Mouse (Mus musculus): ENCODE results near the gene Phpt1.

Gene Phpt1

DNA sequence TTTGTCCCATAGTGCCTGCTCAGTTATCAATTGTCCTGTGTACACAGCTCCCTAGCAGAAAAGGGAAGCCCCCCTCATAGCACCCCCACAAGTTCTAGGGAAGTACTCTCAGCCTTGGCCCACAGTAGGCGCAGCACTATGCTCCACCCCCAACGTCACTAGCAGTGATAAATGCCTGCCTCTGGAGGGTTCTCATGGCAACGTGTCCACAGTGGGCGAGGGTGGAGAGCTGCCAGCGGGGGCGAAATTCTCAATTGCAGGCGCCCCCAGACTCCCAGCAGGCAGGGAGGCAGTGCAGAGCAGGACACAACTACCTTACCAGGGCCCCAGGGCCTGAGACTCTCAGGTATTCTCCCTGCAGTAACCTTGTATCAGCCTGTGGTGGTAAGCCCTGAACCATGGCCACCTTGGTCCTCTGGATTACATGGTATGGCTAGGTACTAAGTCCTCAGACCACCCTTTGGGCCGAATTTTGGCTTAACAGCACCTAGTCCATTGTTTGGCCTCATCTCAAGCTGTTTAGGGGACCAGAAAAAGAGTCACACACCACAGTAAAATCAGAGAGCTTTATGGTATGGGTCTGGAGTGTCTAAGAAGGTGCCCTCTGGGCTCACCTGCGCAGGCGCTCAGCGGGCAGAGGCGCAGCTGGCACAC is 7.6 kb upstream of the Phpt1 start:
- no peak for DNase-seq

DNA sequence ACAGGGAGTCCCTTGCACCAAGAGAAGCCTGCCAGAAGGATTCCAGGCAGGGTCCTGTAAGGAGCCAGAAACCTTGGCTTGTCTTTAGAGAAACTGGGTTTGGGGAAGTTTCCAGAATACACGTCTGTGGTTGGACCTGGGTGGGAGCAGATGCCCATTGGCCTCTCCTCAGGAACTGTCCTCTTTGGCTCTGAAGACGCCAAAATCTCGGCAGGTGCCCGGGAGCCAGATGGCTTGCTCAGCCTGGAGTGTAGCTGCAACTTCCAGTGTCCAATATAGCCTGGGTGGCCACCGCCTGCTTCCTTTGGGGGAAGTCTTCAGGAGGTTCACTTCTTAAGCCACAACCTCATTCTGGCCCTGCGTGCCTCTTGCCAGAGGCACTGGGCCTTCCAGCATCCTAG is 6.9 kb upstream of the Phpt1 start:
- no peak for DNase-seq

DNA sequence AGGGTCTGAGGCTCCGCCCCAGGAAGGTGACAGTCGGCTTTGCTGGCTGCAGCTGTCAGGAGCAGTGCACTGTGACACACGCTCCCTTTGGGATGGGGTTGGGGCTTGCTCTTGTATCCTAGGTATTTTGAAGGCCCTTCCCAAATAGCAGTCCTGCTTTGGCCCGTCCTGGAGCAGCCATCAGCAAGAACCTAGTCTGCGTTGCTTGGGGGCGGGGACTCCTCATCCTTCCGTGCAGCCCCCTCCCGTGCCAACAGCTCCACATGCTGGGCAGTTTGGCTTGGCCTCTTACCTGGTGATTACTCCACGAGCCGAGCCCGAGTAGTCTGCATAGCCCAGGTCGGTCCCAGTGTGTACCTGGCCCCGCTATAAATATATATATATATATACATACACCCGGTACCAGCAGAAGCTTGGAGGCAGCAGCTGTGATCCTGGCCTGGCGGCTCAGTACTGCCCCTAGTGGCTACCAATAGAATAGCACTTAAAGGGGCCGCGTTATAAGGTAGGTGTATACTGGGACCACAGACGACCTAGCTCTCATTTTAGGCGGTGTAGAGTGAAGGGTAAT is 6.4 kb upstream of the Phpt1 start, which contains the start of gene Ajm1:
TSS of gene Ajm1 (minus strand) at position 464 of the 571 bp plus-strand sequence.
- DNase-seq: peak; percentile 65

DNA sequence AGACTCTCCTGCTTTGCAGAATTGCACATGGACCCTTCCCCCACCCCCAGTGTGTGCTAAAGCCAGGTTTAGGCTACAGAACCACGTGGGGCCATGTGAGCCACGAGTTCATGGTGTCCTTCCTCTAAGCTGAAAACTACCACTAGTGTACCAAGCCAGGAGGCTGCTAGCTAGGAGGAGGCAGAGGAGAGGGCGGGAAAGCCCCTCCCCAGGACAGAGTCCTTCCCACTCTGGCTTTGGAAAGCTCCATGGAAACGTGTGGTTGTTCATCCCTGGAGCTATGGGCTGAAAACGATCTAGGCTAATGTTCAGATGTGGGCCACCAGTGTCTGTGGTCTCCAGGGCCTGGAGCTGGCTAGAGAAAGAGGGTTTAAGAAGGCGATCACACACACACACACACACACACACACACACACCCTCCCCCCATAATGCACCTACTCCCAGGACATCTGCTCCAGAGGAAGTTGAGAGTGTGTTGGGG is 5.6 kb upstream of the Phpt1 start:
- DNase-seq: no peak

DNA sequence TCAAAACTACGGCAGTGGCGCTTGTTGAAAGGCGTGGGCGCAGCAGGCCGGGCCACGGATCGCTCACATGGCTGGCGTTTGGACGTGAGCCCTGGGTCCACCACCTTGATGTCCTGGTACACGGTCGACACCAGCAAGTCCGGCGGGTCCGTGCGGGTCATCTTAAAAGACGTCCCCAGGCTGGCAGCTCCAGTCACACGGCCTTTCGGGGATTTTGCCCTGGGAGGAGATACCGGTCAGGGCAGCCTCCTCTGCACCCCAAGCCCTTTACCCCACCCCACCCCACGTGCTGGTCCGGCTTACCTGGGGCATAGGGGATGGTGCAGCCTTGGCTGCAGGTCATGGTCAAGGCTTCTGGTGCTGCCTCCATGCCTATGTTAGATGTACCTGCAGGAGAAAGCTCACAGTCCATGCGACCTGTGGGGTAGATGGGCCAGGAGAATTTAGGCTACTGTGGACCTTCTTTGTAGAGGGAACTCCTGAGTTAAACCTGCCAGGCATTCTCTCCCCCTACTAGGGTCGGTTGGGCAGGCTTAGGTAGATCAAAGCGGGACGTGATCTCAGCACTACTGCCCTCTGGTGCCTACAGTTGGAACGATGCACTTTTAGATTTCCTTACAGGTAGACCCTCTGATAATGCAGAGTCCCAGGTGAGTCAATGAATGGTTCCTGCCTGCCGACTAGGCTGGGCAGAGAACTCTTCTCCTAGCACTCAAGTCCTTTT is 4.9 kb upstream of the Phpt1 start:
- peak; percentile 60 for DNase-seq

DNA sequence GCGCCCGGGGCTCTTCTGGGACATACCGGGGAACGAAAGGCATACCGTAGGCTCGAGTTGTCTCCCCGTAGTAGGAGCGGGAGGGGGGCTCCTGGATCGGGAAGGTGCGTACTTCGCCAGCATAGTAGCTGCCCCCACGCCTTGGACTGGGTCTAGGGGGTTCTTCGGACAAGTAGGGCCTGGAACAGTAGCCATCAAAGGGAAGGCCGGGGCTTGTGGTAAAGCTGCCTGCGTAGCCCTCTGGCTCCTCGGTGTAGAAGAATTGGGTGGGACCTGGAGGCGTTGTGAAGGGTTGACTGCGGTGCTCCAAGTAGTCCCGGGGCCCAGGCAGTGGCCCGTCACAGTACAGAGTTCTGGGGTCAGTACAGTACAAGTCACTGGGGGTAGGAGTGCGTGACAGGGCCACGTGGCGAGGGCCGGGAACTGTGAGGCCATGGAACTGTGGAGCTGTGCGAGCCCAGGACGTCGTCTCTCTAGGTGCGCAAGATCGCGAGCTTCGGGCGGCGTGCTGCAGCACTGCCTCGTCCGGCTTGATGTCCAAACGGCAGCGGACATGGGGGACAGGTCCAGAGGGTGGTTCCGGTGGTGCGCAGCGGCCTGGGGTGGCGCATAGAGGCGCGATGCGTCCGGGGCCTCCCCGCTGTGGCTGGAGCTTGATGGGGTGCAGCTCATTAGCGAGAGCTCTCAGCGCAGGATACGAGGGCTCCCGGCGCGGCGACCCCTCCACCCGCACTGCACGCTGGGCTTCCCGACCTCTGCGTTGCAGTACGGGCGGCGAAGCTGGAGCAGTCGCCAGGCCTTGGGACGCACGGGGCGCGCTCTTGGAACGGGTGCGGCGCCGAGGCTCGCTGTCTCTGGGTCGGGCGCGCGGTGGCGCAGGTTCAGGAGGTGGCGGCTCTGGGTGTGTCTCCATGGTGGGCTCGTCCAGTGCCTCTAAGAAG is 4.0 kb upstream of the Phpt1 start:
- no peak for DNase-seq

DNA sequence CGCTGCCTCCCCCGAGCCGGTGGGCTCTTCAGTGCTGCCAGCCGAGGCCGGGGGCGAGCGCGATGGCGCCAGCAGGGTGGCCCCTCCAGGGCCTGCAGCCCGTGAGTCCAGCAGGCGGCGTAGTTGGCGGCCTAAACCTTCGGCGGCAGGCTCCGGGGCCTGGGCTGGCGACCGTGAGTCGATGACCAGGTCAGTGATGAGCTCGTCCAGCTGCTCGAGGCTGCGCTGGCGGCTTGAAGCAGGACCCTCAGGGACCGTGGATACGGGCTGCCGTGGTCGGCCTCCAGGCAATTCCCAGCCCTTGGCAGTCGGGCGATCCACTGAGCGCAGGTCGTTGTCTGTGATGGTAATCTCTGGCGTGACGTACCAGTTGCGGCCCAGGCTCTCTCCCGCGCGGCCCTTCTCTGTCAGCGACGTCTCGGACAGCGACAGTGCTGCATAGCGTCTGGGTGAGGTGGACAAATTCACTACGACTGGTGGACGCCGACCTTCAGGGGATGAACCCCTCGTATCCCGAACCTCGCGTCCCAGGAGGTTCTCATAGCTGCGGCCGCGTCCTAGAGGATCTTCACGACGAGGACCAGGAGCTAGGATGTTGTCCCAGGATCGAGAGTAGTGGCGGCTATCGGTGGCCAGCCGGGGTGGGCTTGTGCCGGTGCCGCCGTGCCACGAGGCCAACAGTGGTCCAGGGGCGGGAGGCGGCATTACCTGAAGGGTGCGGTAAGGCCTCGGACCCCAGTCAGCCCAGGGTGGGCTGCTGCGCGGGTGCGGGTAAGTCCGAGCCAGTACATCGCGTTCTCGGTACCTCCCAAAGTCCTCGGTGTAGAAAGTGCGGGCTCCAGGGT is 3.1 kb upstream of the Phpt1 start:
- DNase-seq: no peak

DNA sequence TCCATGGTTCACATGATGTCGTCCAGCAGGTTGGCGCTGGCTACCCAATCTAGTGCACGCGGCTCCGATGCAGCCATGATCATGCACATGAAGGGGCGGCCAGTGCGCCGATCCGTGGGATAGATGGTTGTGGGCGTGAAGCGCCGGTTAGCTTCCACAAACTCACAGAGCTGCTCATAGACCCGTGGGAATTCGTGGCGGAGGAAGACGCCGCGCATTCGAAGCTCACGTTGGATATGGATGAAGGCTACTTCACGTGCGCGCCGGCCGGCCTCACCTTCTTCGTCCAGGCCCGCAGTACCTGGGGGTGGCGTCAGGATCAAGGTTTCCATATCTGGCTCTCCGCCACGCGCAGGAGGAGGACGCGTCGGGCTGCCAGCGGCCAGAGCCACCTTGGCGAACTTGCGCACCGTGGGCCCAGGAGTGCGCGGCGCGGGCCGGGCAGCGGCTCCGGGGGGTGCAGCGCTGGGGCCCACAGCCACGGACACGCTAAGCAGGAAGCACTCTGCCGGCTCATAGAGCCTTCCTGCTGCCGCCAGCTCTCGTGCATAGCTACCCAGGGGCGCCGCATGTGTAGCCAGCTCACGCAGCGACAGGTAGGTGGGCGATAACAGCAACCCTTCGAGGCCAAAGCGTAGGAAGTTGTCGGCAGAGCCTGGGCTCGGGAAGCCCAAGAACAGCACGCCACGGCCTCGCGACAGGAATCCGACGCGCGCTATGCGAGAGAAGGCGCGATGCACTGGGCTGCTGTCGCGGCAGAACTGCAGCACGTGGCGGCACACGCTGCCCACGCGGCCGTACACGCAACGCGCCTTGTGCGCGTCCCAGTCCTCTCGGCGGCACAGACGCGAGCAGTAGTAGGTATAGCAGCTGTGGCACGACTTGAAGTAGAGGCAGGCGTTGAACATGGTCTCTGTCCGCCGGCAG is 2.2 kb upstream of the Phpt1 start:
- DNase-seq: no peak

DNA sequence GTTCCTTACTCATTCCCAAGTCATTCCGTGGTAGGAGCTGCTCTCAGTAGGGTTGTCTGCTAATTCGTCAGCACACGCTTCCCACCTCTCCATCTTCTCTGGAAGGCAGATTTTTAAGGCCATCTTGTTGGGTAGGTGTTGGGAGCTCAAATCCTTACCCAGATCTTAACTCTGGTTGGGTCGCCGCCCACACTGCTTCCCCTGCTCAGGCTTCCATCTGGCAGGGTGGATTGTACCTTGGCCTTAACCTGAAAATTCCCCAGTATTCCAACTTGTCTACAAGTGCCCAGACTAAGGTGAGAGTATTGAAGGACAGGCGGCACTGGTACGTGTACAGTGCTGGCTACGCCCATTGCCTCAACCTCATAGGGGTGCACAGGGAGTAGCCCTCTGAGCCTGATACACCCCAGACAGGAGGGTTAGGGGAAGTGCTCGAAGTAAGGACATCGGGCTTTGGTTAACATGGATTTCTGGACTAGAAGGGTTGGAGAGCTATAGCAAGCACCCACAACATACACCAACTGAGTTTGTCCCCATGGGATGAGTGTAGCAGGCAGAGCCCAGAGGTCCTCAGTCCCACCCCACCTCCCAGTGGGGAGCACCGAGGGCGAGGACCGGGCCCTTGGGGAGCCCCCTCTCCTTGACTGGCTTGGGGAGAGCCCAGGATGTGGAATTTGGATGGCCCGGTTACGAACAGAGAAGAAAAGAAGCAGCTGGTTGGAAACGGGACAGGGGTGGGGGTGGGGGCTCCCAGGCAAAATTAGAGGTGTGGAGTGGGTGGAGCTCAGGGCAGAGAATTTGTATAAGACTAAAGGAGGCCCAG is 1.2 kb upstream of the Phpt1 start:
- DNase-seq: no peak

DNA sequence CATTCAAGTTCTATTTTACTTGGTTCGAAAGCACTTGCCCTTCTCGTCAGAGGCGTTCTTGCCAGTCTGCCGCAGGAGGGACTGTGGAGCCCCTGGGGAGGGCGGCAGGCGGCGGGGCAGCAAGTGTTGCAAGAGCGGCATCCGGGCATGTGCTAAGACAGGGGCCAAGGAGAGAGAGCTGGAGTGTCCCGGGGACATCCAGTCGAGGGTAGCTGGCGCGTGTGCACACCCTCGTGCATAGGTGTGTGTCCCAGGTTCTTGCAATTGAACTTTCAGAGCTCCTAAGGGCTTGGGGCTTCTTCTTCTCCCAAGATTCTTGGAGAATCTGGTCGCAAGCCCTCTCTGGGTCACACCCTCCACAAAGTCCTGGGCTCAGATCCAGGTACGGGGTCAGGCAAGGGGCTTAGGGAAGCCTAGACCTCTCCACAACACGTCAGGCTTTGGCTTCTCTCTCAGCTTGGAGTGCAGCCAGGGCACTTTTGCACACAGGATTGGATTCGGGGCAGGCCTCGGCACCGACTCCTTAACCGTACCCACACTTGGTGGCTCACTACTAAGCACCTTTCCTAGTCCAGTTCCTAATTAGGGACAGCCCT is 506 bp upstream of the Phpt1 start:
- peak; percentile 48 for DNase-seq

DNA sequence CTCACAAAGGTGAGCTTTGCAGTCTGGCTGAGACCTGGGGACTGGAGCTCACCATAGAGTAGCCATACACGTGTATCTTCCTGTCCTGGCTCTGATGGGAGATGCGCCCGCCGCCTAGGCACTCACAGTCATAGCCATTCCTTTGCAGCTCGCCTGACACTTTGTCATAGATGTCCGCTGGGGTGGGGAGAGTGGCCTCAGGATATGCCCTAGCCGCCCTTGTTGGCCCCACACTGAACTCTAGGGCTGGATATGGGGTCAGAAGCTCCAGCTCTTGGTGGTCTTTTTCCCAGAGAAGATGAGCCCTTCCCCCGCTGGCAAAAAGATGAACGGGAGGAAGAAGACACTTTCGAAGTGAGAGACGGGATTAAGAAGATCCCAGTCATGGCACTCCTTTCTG is 888 bp downstream of the Phpt1 start:
- no peak for DNase-seq

DNA sequence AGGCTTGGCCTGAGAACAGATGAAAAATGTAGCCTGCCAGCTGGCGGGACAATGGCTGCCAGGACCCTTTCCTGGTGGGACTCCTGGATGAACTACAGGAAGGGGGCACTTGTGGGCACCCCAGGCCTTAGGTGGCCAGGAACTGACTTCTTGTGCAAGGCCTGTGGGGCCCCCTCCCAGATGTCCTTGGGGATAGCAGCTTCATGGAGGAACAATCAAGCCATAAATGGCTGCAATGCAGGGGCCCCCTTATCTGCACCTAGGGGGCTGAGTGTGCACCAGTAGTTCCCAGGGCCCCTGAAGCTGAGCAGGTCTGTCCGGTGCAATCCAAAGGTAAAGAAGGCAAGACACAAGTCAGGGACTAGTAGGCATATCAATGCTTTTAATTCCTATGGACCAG is 2.0 kb downstream of the Phpt1 start:
- no peak for DNase-seq

DNA sequence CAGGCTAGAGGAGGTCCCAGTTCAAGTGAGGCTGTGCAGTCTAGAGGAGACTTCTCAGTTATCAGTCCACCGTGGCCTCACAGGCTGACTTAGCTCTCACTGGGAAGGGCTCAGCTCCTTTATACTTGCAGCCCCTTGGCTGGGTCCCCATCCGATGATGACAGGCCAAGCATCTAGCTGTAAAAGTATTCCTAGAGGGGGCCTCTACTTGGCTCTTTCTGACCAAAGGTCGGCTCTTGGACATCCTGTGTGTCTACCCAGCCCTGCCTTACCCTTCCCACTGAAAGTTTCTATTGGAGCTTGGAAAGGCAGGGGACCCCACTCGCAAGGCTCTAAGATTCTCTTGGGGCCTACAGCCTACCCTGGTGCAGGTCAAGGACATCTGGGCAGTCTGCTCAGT is 3.8 kb downstream of the Phpt1 start:
- no peak for DNase-seq

DNA sequence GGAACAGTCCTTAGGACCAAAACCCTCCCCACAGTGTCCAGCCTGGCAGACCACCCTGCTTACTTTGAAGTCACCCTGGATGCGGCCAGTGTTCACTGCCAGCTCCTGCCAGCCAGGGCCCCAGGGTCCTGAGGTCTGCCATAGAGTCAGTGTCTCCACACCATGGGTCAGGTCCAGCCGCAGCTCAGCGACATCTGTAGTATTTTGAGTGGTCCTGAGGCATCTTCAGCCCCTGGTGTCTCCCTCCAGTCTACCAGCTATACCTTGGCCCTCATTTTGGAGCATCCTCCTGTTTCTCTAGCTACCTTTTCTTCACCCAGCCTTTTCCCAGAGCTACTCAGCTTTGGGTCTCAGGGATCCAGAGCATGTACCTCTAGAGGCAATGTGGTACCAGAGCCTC is 5.7 kb downstream of the Phpt1 start:
- DNase-seq: no peak

DNA sequence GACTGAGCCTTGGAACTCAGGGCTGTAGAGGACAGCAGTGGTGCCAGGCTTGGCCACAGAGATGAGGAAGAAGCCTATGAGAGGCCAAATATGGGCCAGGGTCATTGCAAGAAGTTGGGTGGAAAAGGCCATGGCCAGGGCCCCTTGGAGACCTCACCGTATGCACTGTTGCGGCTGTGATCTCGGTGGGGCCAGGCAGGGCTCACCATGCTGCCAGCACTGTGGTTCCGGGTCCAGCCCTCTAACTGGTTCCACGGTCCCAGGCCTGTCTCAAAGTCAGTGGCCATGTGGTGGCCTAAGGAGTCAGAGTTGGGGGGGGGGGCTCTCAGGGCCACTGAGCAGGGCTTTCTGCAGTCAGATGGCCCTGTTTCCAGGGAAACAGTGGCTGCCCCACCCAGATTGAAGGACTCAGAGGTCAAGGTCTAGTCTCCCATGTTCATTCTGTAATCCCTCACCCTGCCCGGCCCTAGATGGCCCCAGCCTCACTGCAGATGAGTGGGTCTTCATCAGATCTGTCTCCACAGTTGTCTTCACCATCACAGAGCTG is 6.5 kb downstream of the Phpt1 start:
- DNase-seq: no peak

DNA sequence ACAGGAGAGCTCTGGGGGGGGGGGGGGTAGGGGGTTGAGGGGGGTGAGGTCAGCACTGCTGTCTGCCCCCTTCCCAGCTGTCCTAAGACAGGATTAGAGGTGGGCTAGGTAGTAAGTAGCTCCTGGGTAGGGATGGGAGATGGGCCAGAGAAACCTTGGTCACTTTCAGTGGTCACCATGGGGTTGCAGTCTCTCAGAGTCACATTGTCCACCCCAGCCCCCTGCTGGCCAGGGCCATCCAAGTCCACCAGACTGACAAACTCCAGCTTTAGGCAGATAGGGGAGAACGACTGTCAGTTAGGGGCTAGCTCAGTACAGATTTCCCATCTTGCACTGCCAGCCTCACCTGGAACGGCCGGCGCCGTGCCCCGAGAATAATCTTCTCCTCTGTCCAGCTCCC is 8.5 kb downstream of the Phpt1 start:
- no peak for DNase-seq

DNA sequence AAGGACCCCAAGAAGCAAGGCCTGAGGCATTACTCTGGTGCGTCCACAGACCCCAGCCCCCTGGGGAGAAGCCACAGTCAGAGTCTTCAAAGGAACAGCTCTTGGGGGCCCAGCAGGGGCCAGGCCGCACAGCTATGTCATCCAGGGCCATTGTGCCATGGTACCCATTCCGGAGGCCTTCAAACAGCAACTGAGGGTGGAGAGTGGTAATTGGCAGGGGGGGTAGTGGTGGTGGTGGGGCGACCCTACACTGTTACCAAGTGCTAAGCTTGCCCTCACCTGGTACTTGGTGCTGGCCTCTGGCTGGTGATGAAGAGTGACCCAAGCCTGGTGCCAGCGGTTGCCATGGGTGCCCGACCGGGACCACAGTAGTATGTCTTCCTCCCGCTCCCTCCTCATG is 9.3 kb downstream of the Phpt1 start:
- no peak for DNase-seq

DNA sequence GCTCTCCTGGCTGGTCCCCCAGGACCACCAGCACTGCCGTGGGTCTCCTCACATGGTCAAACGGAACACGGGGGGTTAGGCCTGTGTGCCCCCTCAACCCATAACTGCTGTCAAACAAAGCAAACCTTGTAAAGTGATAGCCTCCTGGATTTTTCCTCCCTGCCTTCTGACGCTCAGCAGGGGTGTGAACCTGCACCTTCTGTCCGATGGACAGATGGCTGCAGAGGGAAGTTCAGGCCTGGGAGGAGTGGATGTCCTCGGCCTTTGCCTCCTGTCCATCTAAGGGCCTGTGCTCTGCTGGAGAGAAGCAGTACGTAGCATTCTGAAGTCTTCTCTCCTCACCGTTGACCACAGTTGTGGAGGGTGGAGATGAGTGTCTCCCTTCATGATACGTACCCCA is 13.1 kb downstream of the Phpt1 start:
- DNase-seq: no peak

DNA sequence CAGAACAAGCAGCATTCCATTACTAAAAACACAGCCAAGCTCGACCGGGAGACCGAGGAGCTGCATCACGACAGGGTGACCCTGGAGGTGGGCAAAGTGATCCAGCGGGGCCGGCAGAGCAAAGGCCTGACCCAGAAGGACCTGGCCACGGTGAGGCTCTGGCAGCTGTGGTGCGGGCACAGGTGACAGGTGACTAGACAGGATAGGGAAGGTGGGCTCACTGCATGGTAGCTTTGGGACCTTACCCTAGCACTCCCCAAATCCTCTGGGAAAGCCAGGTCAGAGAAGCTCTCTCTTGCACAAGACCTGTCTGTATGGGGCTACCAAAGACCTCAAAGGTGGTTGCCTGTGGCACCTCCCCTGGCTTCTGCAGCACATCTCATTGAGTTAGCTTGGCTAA is 14.5 kb downstream of the Phpt1 start:
- DNase-seq: no peak

Measured in lung, postnatal 14 days (tissue).